Mouse (Mus musculus): ENCODE results near the gene Cbx5.

- TF ChIP-seq CTCF (IDR thresholded peaks at IDR 0.05) (no peak), EP300 (IDR thresholded peaks at IDR 0.05) (no peak)
These were observed 73.7 kb downstream of the Cbx5 start for GRCm38 (mm10) chr15:103165924-103166323.

Measured in lung, postnatal 0 days (tissue).